Mouse (Mus musculus): ENCODE results near the gene St6galnac3. TPM values are rescaled to one million over a fixed set of nuclear protein-coding genes. Genes with fewer than 3 reads are reported as not detected.

The St6galnac3 gene
- polyA plus RNA-seq, 1 experiment = 3.2 TPM

- Histone ChIP-seq H3K27me3 (replicated peaks; ENCODE audit: control insufficient read depth, insufficient read depth, low read length) (no peaks in the 10 kb centered on the region), H3K36me3 (ENCODE audit: control insufficient read depth, insufficient read depth, low read length) (no peaks in the 10 kb centered on the region), H3K4me3 (ENCODE audit: insufficient read depth, low read depth, low read length) (no peak overlapping the region), H3K4me1 (ENCODE audit: control insufficient read depth, insufficient read depth, low read length) (peaks cover 5% of the 10 kb centered on the region; the same call in 1 of the 2 replicates), H3K27ac (ENCODE audit: insufficient read depth, low read depth, low read length) (no peak overlapping the region)
- WGBS = 78% methylated on average over 7 of the region's 7 CpGs
- no peak for DNase-seq
- TF ChIP-seq POLR2A (IDR thresholded peaks at IDR 0.05; ENCODE audit: low read depth, low read length) (no peak), CTCF (conservative IDR thresholded peaks at IDR 0.05; ENCODE audit: insufficient read depth, insufficient read length, low read depth, low read length) (no peak)
Measured at GRCm38 (mm10) chr3:153421918-153422290, 303.1 kb downstream of the St6galnac3 start.

- DNase-seq = no peak
- Histone ChIP-seq H3K27me3 (replicated peaks; ENCODE audit: control insufficient read depth, insufficient read depth, low read length) (no peaks in the 10 kb centered on the region), H3K4me1 (ENCODE audit: control insufficient read depth, insufficient read depth, low read length) (peaks cover 5% of the 10 kb centered on the region; the same call in 1 of the 2 replicates), H3K27ac (ENCODE audit: insufficient read depth, low read depth, low read length) (no peak overlapping the region), H3K4me3 (ENCODE audit: insufficient read depth, low read depth, low read length) (no peak overlapping the region), H3K36me3 (ENCODE audit: control insufficient read depth, insufficient read depth, low read length) (no peaks in the 10 kb centered on the region)
- 55% methylated on average over 14 of the region's 14 CpGs for WGBS
- TF ChIP-seq CTCF (conservative IDR thresholded peaks at IDR 0.05; ENCODE audit: insufficient read depth, insufficient read length, low read depth, low read length) (no peak), POLR2A (IDR thresholded peaks at IDR 0.05; ENCODE audit: low read depth, low read length) (no peak)
Measured at GRCm38 (mm10) chr3:153421060-153421917, 303.7 kb downstream of the St6galnac3 start.

- DNase-seq = peak; percentile 49
- Histone ChIP-seq H3K27me3 (replicated peaks; ENCODE audit: control insufficient read depth, insufficient read depth, low read length) (no peaks in the 10 kb centered on the region), H3K36me3 (ENCODE audit: control insufficient read depth, insufficient read depth, low read length) (no peaks in the 10 kb centered on the region), H3K4me1 (ENCODE audit: control insufficient read depth, insufficient read depth, low read length) (peaks cover 5% of the 10 kb centered on the region; the same call in 1 of the 2 replicates), H3K4me3 (ENCODE audit: insufficient read depth, low read depth, low read length) (no peak overlapping the region), H3K27ac (ENCODE audit: insufficient read depth, low read depth, low read length) (no peak overlapping the region)
- TF ChIP-seq POLR2A (IDR thresholded peaks at IDR 0.05; ENCODE audit: low read depth, low read length) = no peak
- TF ChIP-seq CTCF (conservative IDR thresholded peaks at IDR 0.05; ENCODE audit: insufficient read depth, insufficient read length, low read depth, low read length) = no peak
- whole genome bisulfite sequencing = 66% methylated on average over 7 of the region's 7 CpGs
Measured at GRCm38 (mm10) chr3:153419331-153419730, 305.6 kb downstream of the St6galnac3 start.

- Histone ChIP-seq H3K27ac (ENCODE audit: insufficient read depth, low read depth, low read length) (no peak overlapping the region), H3K27me3 (replicated peaks; ENCODE audit: control insufficient read depth, insufficient read depth, low read length) (no peaks in the 10 kb centered on the region), H3K4me3 (ENCODE audit: insufficient read depth, low read depth, low read length) (no peak overlapping the region), H3K4me1 (ENCODE audit: control insufficient read depth, insufficient read depth, low read length) (peaks cover 5% of the 10 kb centered on the region; the same call in 1 of the 2 replicates), H3K36me3 (ENCODE audit: control insufficient read depth, insufficient read depth, low read length) (no peaks in the 10 kb centered on the region)
- DNase-seq = no peak
- no peak for TF ChIP-seq POLR2A (IDR thresholded peaks at IDR 0.05; ENCODE audit: low read depth, low read length)
- no peak for TF ChIP-seq CTCF (conservative IDR thresholded peaks at IDR 0.05; ENCODE audit: insufficient read depth, insufficient read length, low read depth, low read length)
- 63% methylated on average over 9 of the region's 9 CpGs for WGBS
Measured at GRCm38 (mm10) chr3:153417001-153417400, 308.0 kb downstream of the St6galnac3 start.

- Histone ChIP-seq H3K4me1 (ENCODE audit: control insufficient read depth, insufficient read depth, low read length) (peaks cover 5% of the 10 kb centered on the region; the same call in 1 of the 2 replicates), H3K36me3 (ENCODE audit: control insufficient read depth, insufficient read depth, low read length) (no peaks in the 10 kb centered on the region), H3K27ac (ENCODE audit: insufficient read depth, low read depth, low read length) (no peak overlapping the region), H3K27me3 (replicated peaks; ENCODE audit: control insufficient read depth, insufficient read depth, low read length) (no peaks in the 10 kb centered on the region), H3K4me3 (ENCODE audit: insufficient read depth, low read depth, low read length) (no peak overlapping the region)
- no peak for TF ChIP-seq POLR2A (IDR thresholded peaks at IDR 0.05; ENCODE audit: low read depth, low read length)
- no peak for TF ChIP-seq CTCF (conservative IDR thresholded peaks at IDR 0.05; ENCODE audit: insufficient read depth, insufficient read length, low read depth, low read length)
- 83% methylated on average over 4 of the region's 4 CpGs for WGBS
- no peak for DNase-seq
Measured at GRCm38 (mm10) chr3:153416383-153416782, 308.6 kb downstream of the St6galnac3 start.

- Histone ChIP-seq H3K27me3 (replicated peaks; ENCODE audit: control insufficient read depth, insufficient read depth, low read length) (no peaks in the 10 kb centered on the region), H3K4me3 (ENCODE audit: insufficient read depth, low read depth, low read length) (no peak overlapping the region), H3K27ac (ENCODE audit: insufficient read depth, low read depth, low read length) (no peak overlapping the region), H3K36me3 (ENCODE audit: control insufficient read depth, insufficient read depth, low read length) (no peaks in the 10 kb centered on the region), H3K4me1 (ENCODE audit: control insufficient read depth, insufficient read depth, low read length) (no peaks in the 10 kb centered on the region)
- DNase-seq = no peak
- TF ChIP-seq CTCF (conservative IDR thresholded peaks at IDR 0.05; ENCODE audit: insufficient read depth, insufficient read length, low read depth, low read length) = no peak
- TF ChIP-seq POLR2A (IDR thresholded peaks at IDR 0.05; ENCODE audit: low read depth, low read length) = no peak
- WGBS = 83% methylated on average over 2 of the region's 2 CpGs
Measured at GRCm38 (mm10) chr3:153414132-153414531, 310.8 kb downstream of the St6galnac3 start.

- Histone ChIP-seq H3K4me1 (ENCODE audit: control insufficient read depth, insufficient read depth, low read length) (no peaks in the 10 kb centered on the region), H3K27me3 (replicated peaks; ENCODE audit: control insufficient read depth, insufficient read depth, low read length) (no peaks in the 10 kb centered on the region), H3K4me3 (ENCODE audit: insufficient read depth, low read depth, low read length) (no peak overlapping the region), H3K36me3 (ENCODE audit: control insufficient read depth, insufficient read depth, low read length) (no peaks in the 10 kb centered on the region), H3K27ac (ENCODE audit: insufficient read depth, low read depth, low read length) (no peak overlapping the region)
- no peak for TF ChIP-seq POLR2A (IDR thresholded peaks at IDR 0.05; ENCODE audit: low read depth, low read length)
- TF ChIP-seq CTCF (conservative IDR thresholded peaks at IDR 0.05; ENCODE audit: insufficient read depth, insufficient read length, low read depth, low read length) = no peak
- no peak for DNase-seq
- WGBS = 84% methylated on average over 9 of the region's 9 CpGs
Measured at GRCm38 (mm10) chr3:153409286-153409685, 315.7 kb downstream of the St6galnac3 start.
